Mouse (Mus musculus): Measurements from ENCODE around the gene Tnfsf18. TPM values are rescaled to one million over a fixed set of nuclear protein-coding genes. Genes with fewer than 3 reads are reported as not detected.

Tnfsf18 gene
- total RNA-seq (2021): not detected

DNA sequence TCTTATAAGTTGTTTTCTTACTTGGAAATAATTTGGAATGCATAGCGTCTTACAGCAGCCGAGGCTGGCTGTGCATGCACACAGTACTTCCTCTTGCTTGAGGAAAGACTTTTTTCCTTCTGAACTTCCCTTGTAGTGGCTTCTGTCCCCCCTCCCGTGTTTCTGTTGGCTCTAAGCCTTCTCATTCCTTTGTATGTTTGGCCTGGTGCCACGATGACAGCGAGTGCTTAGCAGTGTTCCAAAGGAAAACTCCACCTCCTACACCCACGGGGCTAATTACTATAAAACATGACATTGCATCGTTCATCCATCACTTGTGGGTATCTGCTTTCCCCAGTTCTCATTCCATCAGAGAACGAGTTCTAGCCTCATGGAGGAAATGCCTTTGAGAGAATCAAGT lies at the start of gene Tnfsf18:
Gene Tnfsf18 (plus strand): TSS at position 313 of the 400 bp plus-strand sequence.
- DNase-seq: peak; percentile 60
- intact Hi-C loops (cut with DNase I): no loop called here

DNA sequence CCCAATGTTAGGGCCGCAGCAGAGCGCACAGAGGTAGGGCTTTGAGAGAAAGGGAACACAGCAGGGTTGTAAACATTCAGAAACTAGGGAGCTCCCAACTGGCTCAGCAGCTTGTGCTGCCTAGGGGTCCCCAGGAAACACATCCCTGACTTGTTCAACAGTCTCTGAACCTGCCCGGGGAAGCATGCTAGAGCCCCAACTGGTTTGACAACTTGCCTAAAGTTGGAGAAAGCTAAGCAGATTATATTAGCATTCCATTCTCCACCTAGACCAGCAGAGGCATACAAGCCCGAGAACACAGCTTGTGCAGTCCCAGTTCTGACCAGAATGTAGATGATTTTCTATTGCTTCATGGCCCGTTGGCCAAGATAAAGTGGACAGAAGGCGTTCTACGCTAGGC lies 49.6 kb upstream of the Tnfsf18 start:
- no peak for DNase-seq
- intact Hi-C loops (cut with DNase I): no loop called here

DNA sequence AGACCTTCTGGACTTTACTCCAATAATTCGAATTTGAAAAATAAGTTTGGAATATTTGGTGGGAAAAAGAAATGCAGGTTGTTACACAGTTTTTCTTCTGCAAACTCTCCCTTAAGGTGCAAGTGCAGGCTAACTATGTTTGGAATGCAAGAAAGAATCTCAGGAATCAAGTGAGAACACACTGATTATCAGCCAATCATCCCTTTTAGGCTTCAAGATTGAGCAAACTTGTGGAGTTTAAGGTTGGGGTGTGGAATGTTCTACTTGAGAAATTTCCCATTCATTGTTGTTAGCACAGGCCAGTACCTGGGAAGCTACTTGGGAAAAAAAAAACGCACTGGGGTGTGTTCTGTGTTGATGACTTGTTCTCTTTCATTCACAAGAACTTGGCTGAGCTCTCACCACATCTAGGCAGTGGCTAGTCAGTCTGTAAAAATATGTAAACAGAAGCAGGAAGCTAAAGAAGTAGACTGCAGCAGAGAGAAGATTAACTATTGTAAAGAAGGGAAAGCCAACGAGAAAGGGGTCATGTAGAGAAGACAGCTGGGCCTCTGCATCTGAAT lies 42.7 kb upstream of the Tnfsf18 start:
- intact Hi-C loops (cut with DNase I): no loop called here
- DNase-seq: no peak

DNA sequence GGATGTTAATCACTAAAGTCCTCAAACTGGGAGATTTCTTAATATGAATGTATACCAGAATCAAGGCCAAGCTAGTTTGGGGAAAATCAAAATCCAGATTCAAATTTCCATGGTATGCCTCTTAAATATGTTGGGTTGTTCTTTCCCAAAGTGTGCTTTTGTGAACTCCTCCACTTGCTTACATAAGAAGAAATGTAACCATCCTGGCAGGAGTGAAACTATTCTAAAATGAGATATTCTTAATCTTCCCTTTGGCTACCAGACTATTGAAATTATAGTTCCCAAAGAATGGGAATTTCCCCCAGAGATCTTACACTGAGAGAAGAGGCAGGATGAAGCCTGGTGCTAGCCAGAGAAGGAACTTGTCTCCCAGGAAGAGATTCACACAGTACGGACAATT lies 42.2 kb upstream of the Tnfsf18 start:
- DNase-seq: no peak
- intact Hi-C loops (cut with DNase I): no loop called here

DNA sequence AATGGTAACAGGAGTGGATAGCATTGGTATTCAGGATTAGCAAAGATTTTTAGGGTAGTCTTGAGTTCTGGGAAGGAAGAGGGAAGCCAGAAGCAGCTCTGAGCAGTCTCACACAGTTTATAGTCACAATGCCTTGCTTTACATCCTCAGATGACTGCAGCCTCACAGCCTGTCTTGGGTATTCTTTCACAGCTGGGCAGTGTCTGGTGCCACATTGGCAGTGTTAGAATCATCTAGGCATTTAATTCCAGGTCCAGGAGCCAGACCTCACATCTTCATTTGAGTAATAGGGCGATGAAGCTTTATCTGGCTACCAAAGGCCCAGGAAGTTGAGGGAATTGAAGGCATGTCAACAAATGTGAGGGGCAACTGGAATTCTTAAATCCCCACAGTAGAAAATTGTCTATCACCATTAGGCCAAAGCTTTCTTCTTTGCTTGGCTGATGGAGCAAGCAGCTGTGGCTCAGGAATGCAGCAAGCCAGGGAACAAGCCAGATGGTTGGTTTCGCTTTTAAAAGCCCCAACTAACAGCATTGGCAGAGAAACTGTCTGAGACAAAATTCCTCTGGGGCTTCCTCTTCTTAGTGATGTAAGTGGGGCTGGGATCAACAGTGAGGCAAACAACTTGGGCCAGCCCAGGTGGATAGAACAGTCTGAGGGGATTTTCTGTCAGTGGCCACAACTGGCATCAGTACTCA lies 30.9 kb upstream of the Tnfsf18 start:
- intact Hi-C loops (cut with DNase I): no loop called here
- no peak for DNase-seq

DNA sequence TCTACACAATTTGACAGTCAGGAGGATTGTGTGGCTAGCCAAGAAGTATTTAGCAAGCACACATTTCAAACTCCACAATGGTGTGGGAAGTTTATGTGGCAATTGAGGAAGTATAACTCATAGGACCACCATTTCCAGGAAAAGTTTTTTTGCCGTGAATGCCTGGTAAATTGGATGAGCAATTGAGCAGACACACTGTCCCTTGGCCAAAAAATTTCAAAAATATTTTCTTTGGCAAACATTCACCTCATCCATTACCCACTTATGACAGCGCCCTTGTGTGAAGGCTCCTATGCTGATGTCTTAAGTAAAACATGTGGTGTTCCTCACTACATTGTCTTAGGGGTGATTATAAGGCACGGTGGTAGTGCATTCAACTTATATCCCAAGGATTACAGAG lies 17.2 kb upstream of the Tnfsf18 start:
- DNase-seq: no peak
- intact Hi-C loops (cut with DNase I): no loop called here

DNA sequence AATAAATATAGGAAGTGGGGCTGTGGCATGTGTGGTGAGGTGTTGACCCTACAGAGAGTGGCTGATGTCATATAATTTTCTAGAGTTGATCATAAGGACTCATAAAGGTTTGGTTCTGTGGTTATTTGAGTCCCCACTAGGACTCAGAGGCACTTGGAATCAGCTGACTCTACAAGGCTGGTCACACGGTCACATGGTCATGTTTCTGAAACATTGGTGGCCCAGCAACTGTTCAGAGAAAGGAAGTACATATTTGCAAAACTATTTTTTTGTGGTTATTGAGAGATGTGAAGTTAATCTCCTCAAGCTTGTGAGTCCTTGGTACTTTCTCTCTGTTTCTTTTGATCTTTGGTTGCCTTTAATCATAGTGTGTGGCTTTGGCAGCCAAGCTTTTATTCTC lies 14.6 kb upstream of the Tnfsf18 start:
- no peak for DNase-seq
- intact Hi-C loops (cut with DNase I): no loop called here

DNA sequence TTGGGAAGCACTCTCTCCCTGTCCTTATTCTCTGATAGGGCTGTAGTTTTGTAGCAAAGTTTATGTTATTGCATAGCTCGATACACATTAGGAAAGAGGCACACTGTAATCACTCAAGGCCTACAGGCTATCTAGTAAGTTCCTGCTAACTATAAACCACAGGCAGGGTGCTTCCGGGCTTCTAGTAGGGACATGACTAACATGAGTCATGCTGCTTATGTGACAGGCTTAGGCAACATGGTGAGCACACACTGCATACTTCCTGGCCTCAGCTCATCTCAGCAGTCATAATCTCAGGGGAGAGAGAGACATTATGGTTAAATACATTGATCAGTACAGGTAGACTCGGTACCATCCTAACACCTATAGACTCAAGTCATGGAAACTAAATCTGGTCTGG lies 12.2 kb upstream of the Tnfsf18 start:
- intact Hi-C loops (cut with DNase I): no loop called here
- no peak for DNase-seq

DNA sequence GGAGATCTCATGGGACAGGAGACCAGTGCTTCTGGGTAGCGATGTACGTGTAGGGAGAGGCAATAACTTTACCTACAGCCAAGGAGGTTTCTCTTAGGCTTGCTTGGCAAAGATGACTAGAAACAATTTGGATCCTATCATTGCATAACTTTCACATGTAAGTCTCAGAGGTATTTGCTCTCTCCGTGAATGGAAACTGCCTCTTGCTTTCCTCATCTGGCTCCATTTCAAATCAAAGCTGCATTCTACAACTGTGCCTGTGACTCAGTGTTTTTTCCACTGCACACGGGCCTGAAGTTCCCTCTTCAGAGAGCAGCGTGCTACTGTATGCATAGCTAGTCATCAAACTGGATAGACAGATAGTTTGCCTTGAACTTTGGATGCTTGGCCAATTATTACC lies 7.4 kb upstream of the Tnfsf18 start:
- DNase-seq: no peak
- intact Hi-C loops (cut with DNase I): no loop called here

DNA sequence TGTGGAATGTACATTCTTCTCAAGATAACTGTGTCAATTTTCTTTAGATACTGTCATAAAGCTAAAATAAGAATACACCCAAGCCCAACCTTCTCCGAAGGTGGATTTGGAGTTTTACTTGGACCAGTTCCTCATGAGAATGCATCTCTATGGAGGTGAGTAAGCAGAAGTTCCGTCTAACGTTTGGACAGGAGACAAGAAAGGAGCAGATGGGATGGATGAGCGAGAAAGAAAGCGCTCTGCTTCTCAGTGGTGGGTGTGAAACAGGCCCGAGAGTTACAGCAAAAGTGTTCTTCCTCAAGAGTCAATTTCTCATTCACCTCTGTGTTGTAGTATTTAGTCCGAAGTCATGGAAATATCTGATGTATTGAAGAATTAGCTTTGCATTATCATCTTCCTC lies 2.7 kb upstream of the Tnfsf18 start:
- DNase-seq: no peak
- intact Hi-C loops (cut with DNase I): no loop called here

DNA sequence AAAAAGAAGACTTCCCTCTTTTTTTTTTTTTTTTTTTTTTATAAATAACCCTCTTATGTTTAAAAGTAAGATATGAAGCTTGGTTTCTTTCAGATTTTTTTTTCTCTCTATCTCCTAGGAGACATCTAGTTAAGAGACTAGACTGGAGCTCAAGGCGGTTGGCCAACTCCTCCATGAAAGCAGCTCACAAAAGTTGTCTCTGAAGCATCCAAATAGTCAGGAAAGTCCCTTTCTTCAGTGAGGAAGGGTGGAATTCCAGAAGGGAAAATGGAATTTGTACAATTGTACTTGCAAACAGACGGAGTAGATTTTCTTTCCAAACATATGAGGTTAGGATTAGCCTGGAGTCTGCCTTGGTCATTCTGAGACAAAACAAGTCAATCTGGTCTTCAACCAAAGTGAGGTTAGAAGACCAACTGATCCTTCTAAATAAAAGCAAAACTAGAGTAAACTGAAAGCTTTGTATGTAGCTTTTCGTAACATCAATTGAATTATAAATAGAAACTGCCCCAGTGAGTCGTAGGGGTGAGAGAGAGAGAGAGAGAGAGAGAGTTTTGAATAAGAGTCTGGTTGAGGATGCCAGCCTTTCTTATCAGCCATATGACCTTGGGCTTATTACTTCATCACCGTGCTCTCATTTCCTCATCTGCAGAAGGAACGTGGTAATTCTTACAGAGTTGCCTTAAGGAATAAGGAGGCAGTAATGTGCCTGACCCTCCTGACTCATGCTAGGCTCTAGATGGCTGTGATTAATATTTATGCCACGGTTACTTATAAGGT lies 2.6 kb downstream of the Tnfsf18 start:
- intact Hi-C loops (cut with DNase I): no loop called here
- no peak for DNase-seq

DNA sequence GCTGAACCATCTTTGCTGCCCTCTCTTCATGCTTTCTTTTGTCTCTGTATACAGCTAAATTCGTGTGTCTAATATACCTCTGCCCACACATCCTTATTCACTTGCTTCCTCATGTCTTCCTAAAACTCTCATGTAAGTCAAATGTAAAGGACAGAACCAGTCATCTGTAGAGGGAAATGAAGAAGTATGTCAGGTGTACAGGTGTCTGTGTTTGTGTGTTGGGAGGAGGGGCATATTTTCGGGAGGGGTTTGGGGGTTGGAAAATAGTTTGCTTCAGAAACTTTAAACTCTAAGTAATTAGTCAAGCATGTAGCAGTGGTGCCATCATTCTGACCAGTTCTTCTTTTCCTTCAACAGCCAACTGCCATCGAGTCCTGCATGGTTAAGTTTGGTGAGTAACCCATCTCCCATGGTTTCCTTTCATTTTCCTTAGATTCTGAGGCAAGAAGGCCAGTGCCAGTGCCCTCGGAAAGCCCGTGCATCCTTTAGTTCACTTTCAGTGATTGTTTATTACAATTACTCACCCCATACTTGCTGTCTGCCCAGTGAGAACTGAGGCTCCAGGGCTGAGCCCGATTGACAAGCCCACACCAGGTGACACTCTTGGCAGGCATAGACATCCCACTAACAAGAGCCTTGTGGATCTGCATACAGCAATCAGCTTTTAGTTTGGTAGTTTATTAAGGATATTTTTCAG lies 5.8 kb downstream of the Tnfsf18 start:
- no peak for DNase-seq
- intact Hi-C loops (cut with DNase I): no loop called here

DNA sequence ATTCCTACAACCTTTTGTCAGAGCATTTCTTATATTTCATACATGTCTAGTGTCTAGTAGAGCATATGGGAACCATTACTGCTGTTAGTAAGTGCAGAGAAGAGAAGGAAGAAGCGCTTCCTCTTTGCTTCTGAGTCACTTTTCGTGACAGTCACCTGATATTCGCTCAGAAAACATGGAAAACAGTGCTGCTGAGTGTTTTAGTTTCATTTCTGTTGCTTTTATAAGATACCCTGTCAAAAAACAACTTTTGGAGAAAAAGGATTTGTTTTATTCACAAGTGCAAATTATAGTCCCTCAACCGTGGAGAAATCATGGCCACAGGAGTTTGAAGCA lies 6.3 kb downstream of the Tnfsf18 start:
- intact Hi-C loops (cut with DNase I): no loop called here
- no peak for DNase-seq

DNA sequence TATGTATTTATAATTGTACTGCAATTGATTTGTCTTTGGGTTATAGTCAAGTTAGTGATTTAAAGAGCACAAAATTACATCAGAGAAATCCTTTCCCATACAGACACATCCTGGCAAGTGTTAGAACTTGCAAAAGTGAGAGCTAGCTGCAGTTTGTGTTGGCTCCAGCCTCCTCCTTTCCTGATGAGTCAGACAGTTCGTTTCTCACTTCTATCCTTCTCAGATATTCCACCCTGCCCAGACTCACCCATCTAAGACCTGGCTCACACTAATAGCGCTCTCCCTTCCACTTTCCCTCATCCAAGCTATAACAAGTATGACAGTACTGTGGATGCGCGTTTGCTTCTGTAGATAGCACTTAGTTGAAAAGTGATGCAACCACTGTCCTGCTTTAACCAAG lies 11.9 kb downstream of the Tnfsf18 start:
- no peak for DNase-seq
- intact Hi-C loops (cut with DNase I): no loop called here

DNA sequence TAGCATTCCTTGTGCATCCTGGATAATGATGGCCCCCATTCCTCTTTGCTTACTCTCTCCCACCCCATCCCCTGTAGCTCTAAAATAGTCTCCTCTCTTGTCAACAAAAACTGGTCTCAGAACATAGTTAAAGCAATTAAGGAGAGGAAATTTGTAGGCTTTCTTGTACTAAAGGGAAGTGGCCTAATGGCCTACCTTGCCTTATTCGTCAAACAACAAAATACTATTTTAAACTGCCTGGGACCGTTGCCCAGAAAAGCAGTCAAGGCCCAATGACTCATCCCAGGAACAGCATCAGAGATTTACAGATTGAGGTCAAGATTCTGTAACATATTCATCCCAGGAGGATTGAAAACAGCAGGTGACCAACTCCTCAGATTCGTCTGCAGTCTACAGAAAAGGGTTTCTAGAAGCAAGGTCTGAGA lies 13.2 kb downstream of the Tnfsf18 start:
- no peak for DNase-seq

DNA sequence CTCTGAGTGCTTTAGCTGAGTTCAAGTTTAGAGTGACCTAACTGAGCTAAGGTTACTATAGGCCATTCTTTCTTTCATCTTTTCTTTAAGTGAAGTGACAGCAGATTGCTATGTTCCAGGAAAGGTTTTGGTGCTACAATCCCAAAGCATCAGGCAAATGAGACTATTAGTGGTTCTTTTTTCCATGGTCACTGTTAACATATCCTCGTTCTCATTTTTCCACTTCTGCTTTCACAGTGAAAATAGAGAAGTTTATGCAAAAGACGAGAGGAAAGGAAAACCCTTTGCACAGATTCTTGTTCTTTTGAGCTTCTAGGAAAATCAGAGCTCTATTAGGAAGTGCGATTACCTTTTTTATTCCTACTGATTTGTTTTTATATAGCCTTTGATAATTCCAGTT lies 22.9 kb downstream of the Tnfsf18 start:
- intact Hi-C loops (cut with DNase I): no loop called here
- no peak for DNase-seq

More for the DNA sequence above, 13.2 kb downstream of the Tnfsf18 start:
- intact Hi-C loops (cut with DNase I): no loop called here

DNA sequence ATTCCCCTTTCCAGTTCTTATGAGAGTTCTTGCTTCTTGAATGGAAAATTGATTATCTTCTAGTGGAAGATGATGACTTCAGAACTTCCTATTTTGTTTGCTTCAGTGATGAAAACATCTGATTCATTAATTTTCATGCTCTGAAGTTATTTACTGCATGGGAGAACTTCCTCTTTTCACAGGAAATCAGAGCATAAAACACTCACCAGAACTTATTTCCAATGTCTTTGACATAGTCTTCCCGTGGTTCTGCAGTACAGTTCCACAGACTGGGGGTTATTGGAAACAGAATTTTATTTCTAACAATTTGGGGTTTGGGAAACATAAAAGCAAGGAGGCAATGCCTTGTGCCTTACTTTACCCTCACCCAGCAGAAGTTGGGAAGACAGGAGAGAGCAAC lies 25.8 kb downstream of the Tnfsf18 start:
- no peak for DNase-seq
- intact Hi-C loops (cut with DNase I): no loop called here

DNA sequence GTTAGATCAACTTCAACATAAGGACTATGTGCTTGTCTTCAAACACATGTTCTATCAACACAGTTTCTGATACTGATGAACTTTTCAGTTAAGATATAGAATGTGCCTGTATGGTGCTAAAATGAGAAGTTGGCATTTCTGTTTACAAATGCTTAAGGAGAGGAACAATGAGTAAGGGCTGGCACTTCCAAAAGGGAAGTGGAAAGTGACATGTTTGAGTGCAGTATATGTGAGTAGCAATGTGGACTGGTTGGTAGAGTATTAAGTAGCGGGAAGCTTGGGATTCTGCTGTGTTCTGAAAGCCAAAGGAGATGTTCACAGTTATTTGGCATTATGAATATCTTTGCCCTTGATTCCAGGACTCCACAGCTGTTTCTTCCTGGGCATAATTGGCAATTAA lies 33.7 kb downstream of the Tnfsf18 start:
- intact Hi-C loops (cut with DNase I): no loop called here

DNA sequence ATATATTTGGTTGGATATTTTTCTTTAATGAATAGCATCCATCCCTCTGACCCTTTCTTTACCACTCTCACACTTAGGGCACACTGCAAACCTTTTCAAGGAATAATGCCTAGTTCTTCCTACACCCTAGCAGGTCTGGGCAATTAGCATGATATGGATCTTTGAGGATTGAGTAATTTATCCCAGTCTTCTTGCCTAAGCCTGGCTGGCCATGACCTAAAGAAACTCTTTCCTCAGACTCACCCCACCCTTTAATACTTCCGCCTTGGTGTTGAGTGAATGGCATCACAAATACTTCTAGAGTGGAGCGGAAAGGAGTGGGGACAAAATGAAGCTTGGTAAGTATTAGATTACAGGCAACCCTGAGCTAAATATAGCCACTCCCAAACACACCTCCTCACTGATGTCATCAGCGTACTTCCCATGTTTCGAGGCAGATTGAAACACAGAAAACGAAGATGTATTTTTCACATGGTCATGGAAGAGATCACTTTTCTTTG lies 56.2 kb downstream of the Tnfsf18 start:
- no peak for DNase-seq
- intact Hi-C loops (cut with DNase I): no loop called here

More for the DNA sequence above, 33.7 kb downstream of the Tnfsf18 start:
- no peak for DNase-seq

DNA sequence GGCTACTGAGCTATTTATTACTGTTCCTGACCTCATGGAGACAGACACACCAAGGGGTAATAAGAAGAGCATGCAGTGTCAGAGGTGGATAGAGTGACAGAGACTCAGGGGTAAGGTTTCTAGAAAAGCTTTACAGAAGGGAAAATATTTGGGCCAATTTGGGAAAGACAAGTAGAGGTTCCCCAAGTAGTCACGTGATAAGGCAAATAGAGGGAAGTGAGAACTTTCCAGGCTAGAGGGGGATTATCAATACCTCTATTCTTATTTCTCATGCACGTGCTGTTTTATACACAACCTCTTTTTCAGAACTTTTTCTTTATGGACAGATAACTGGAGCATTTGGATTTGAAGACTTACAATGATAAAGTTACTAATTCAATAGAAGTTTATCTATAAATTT lies 57.6 kb downstream of the Tnfsf18 start:
- DNase-seq: no peak
- intact Hi-C loops (cut with DNase I): no loop called here

Measured in left cerebral cortex, postnatal 4 days (tissue).